Mouse (Mus musculus): ENCODE results near the gene Gapdh. TPM values are rescaled to one million over a fixed set of nuclear protein-coding genes. Genes with fewer than 3 reads are reported as not detected.

Gene Gapdh
- polyA plus RNA-seq, 1 experiment from 2014 or later, result 1,954 TPM

GRCm38 (mm10) chr6:125190816-125191215 is 24.5 kb upstream of the Gapdh start:
- Histone ChIP-seq H3K4me1 (ENCODE audit: insufficient read depth) (peaks cover 6% of the 10 kb centered on the region; the same call in 1 of the 2 replicates), H3K27ac (ENCODE audit: low read depth) (peak overlapping the region; percentile 100), H3K9ac (peak overlapping the region; percentile 84), H3K4me2 (peak overlapping the region; percentile 78), H3K9me3 (ENCODE audit: low read depth, low read length) (no peaks in the 10 kb centered on the region), H3K36me3 (ENCODE audit: insufficient read depth) (peaks cover 62% of the 10 kb centered on the region), H3K4me3 (ENCODE audit: low read depth, low read length) (peak overlapping the region; percentile 71), H3K27me3 (ENCODE audit: insufficient read depth, low read length) (no peaks in the 10 kb centered on the region)
- ATAC-seq (ENCODE audit: insufficient read depth), result no peak
- no peak for TF ChIP-seq CTCF (IDR thresholded peaks at IDR 0.05; ENCODE audit: low read depth)
- peak; percentile 37 for DNase-seq

GRCm38 (mm10) chr6:125186203-125186602 is 19.9 kb upstream of the Gapdh start:
- H3K4me1 ChIP-seq (ENCODE audit: insufficient read depth), result peaks cover 4% of the 10 kb centered on the region; the same call in 1 of the 2 replicates
- peaks cover 83% of the 10 kb centered on the region for H3K36me3 ChIP-seq (ENCODE audit: insufficient read depth)
- no peak overlapping the region for H3K9ac ChIP-seq
- no peak overlapping the region for H3K4me2 ChIP-seq
- no peak for DNase-seq
- ATAC-seq (ENCODE audit: insufficient read depth), result no peak
- no peaks in the 10 kb centered on the region for H3K9me3 ChIP-seq (ENCODE audit: low read depth, low read length)
- H3K27ac ChIP-seq (ENCODE audit: low read depth), result no peak overlapping the region
- no peak overlapping the region for H3K4me3 ChIP-seq (ENCODE audit: low read depth, low read length)
- H3K27me3 ChIP-seq (ENCODE audit: insufficient read depth, low read length), result no peaks in the 10 kb centered on the region
- WGBS, result 91% methylated on average over 10 of the region's 10 CpGs
- no peak for TF ChIP-seq CTCF (IDR thresholded peaks at IDR 0.05; ENCODE audit: low read depth)

GRCm38 (mm10) chr6:125182133-125182532 is 15.9 kb upstream of the Gapdh start:
- no peak overlapping the region for H3K4me2 ChIP-seq
- H3K4me3 ChIP-seq (ENCODE audit: low read depth, low read length), result no peak overlapping the region
- no peak for TF ChIP-seq CTCF (IDR thresholded peaks at IDR 0.05; ENCODE audit: low read depth)
- H3K9ac ChIP-seq, result no peak overlapping the region
- no peaks in the 10 kb centered on the region for H3K27me3 ChIP-seq (ENCODE audit: insufficient read depth, low read length)
- ATAC-seq (ENCODE audit: insufficient read depth) (no peak), DNase-seq (no peak)
- H3K27ac ChIP-seq (ENCODE audit: low read depth), result no peak overlapping the region
- no peaks in the 10 kb centered on the region for H3K4me1 ChIP-seq (ENCODE audit: insufficient read depth)
- H3K36me3 ChIP-seq (ENCODE audit: insufficient read depth), result peaks cover 98% of the 10 kb centered on the region
- no peaks in the 10 kb centered on the region for H3K9me3 ChIP-seq (ENCODE audit: low read depth, low read length)
- 85% methylated on average over 5 of the region's 5 CpGs for WGBS

GRCm38 (mm10) chr6:125179601-125180000 is 13.3 kb upstream of the Gapdh start:
- no peaks in the 10 kb centered on the region for H3K4me1 ChIP-seq (ENCODE audit: insufficient read depth)
- WGBS, result 92% methylated on average over 7 of the region's 7 CpGs
- no peak for ATAC-seq (ENCODE audit: insufficient read depth)

GRCm38 (mm10) chr6:125175469-125175868 is 9.2 kb upstream of the Gapdh start:
- Histone ChIP-seq H3K9ac (no peak overlapping the region), H3K9me3 (ENCODE audit: low read depth, low read length) (no peaks in the 10 kb centered on the region), H3K27ac (ENCODE audit: low read depth) (no peak overlapping the region), H3K36me3 (ENCODE audit: insufficient read depth) (peaks cover 100% of the 10 kb centered on the region), H3K4me1 (ENCODE audit: insufficient read depth) (no peaks in the 10 kb centered on the region), H3K4me2 (no peak overlapping the region), H3K27me3 (ENCODE audit: insufficient read depth, low read length) (no peaks in the 10 kb centered on the region), H3K4me3 (ENCODE audit: low read depth, low read length) (no peak overlapping the region)
- ATAC-seq (ENCODE audit: insufficient read depth) (no peak), DNase-seq (no peak)
- WGBS, result 86% methylated on average over 5 of the region's 5 CpGs
- TF ChIP-seq CTCF (IDR thresholded peaks at IDR 0.05; ENCODE audit: low read depth), result no peak

More at GRCm38 (mm10) chr6:125179601-125180000, 13.3 kb upstream of the Gapdh start:
- Histone ChIP-seq H3K36me3 (ENCODE audit: insufficient read depth) (peaks cover 98% of the 10 kb centered on the region), H3K4me2 (no peak overlapping the region), H3K9me3 (ENCODE audit: low read depth, low read length) (no peaks in the 10 kb centered on the region), H3K27me3 (ENCODE audit: insufficient read depth, low read length) (no peaks in the 10 kb centered on the region), H3K9ac (no peak overlapping the region), H3K4me3 (ENCODE audit: low read depth, low read length) (no peak overlapping the region), H3K27ac (ENCODE audit: low read depth) (no peak overlapping the region)
- no peak for TF ChIP-seq CTCF (IDR thresholded peaks at IDR 0.05; ENCODE audit: low read depth)
- no peak for DNase-seq

- 94% methylated on average over 7 of the region's 7 CpGs for WGBS
- Histone ChIP-seq H3K4me2 (no peak overlapping the region), H3K27ac (ENCODE audit: low read depth) (no peak overlapping the region), H3K4me1 (ENCODE audit: insufficient read depth) (no peaks in the 10 kb centered on the region), H3K9ac (no peak overlapping the region), H3K4me3 (ENCODE audit: low read depth, low read length) (no peak overlapping the region), H3K9me3 (ENCODE audit: low read depth, low read length) (no peaks in the 10 kb centered on the region), H3K36me3 (ENCODE audit: insufficient read depth) (peaks cover 100% of the 10 kb centered on the region), H3K27me3 (ENCODE audit: insufficient read depth, low read length) (no peaks in the 10 kb centered on the region)
- DNase-seq (no peak), ATAC-seq (ENCODE audit: insufficient read depth) (no peak)
- no peak for TF ChIP-seq CTCF (IDR thresholded peaks at IDR 0.05; ENCODE audit: low read depth)
These were observed 7.0 kb upstream of the Gapdh start for GRCm38 (mm10) chr6:125173256-125173655.

GRCm38 (mm10) chr6:125172474-125172873 is 6.2 kb upstream of the Gapdh start:
- H3K4me1 ChIP-seq (ENCODE audit: insufficient read depth), result peaks cover 3% of the 10 kb centered on the region; the same call in 1 of the 2 replicates
- no peaks in the 10 kb centered on the region for H3K27me3 ChIP-seq (ENCODE audit: insufficient read depth, low read length)
- H3K4me2 ChIP-seq, result no peak overlapping the region
- no peak overlapping the region for H3K27ac ChIP-seq (ENCODE audit: low read depth)
- DNase-seq (no peak), ATAC-seq (ENCODE audit: insufficient read depth) (no peak)
- WGBS, result 54% methylated on average over 2 of the region's 2 CpGs
- H3K9ac ChIP-seq, result no peak overlapping the region
- no peak overlapping the region for H3K4me3 ChIP-seq (ENCODE audit: low read depth, low read length)
- no peak for TF ChIP-seq CTCF (IDR thresholded peaks at IDR 0.05; ENCODE audit: low read depth)
- H3K9me3 ChIP-seq (ENCODE audit: low read depth, low read length), result no peaks in the 10 kb centered on the region
- peaks cover 100% of the 10 kb centered on the region for H3K36me3 ChIP-seq (ENCODE audit: insufficient read depth)

- DNase-seq (no peak), ATAC-seq (ENCODE audit: insufficient read depth) (no peak)
- Histone ChIP-seq H3K9ac (no peak overlapping the region), H3K27ac (ENCODE audit: low read depth) (no peak overlapping the region), H3K4me2 (no peak overlapping the region), H3K9me3 (ENCODE audit: low read depth, low read length) (no peaks in the 10 kb centered on the region), H3K27me3 (ENCODE audit: insufficient read depth, low read length) (no peaks in the 10 kb centered on the region), H3K4me1 (ENCODE audit: insufficient read depth) (peaks cover 12% of the 10 kb centered on the region), H3K4me3 (ENCODE audit: low read depth, low read length) (no peak overlapping the region), H3K36me3 (ENCODE audit: insufficient read depth) (peaks cover 84% of the 10 kb centered on the region)
- 77% methylated on average over 6 of the region's 6 CpGs for WGBS
- TF ChIP-seq CTCF (IDR thresholded peaks at IDR 0.05; ENCODE audit: low read depth), result no peak
These were observed 3.9 kb upstream of the Gapdh start for GRCm38 (mm10) chr6:125170194-125170593.
